Mouse (Mus musculus) C2C12 (cell line): ENCODE measurements around the gene Dtx3. TPM values are rescaled to one million over a fixed set of nuclear protein-coding genes. Genes with fewer than 3 reads are reported as not detected.

ENCODE experiments used
- H3K27me3 ChIP-seq: one replicate; pipeline ENCODE4 v1.6.1; 2011; ENCODE audit not compliant: control insufficient read depth, insufficient read depth, insufficient read length
- H3K36me3 ChIP-seq: one replicate; pipeline ENCODE4 v1.6.1; 2011; ENCODE audit not compliant: control insufficient read depth, insufficient read depth
- H3K4me3 ChIP-seq: one replicate; pipeline ENCODE4 v1.5.1; 2011; ENCODE audit warnings: mild to moderate bottlenecking, control low read depth; ENCODE audit not compliant: poor library complexity, insufficient read depth, severe bottlenecking
- H3K79me2 ChIP-seq: one replicate; pipeline ENCODE4 v1.6.1; 2011; ENCODE audit not compliant: control insufficient read depth, insufficient read depth
- H3K79me3 ChIP-seq: one replicate; pipeline ENCODE4 v1.6.1; 2011; ENCODE audit warnings: low read depth, control low read depth
- H3ac ChIP-seq: one replicate; pipeline ENCODE3; 2011; ENCODE audit warnings: low read depth; ENCODE audit not compliant: control insufficient read depth, insufficient read length
- CEBPB ChIP-seq: IDR thresholded peaks from one replicate; pipeline ENCODE4 v1.6.1; 2011; ENCODE audit warnings: low read depth, mild to moderate bottlenecking, control low read depth, moderate library complexity
- CTCF ChIP-seq: IDR thresholded peaks from one replicate; pipeline ENCODE4 v1.5.1; 2011; ENCODE audit not compliant: control insufficient read depth, insufficient read depth, insufficient read length
- FOSL1 ChIP-seq: IDR thresholded peaks from one replicate; pipeline ENCODE4 v1.8.0; 2011; ENCODE audit warnings: mild to moderate bottlenecking, low read length; ENCODE audit not compliant: poor library complexity, insufficient read depth, severe bottlenecking
- MAX ChIP-seq: IDR thresholded peaks from one replicate; pipeline ENCODE4 v1.6.1; 2011; ENCODE audit warnings: mild to moderate bottlenecking, control low read depth
- MYOD1 ChIP-seq: IDR thresholded peaks from one replicate; pipeline ENCODE4 v1.6.1; 2011; ENCODE audit warnings: low read depth; ENCODE audit not compliant: control insufficient read depth, insufficient read length
- MYOG ChIP-seq: IDR thresholded peaks from one replicate; pipeline ENCODE4 v1.6.1; 2011; ENCODE audit not compliant: control insufficient read depth, insufficient read length; ENCODE audit errors: extremely low read depth
- USF1 ChIP-seq: IDR thresholded peaks from one replicate; pipeline ENCODE4 v1.6.1; 2011; ENCODE audit warnings: low read depth, mild to moderate bottlenecking, control low read depth, moderate library complexity
- long read RNA-seq, 2 experiments: library from polyadenylated mRNA; unstranded; transcript quantifications; one replicate each; pipeline ENCODE4 v2.0.0; 2019 to 2020
- polyA plus RNA-seq: library from polyadenylated mRNA; unstranded; fragments of >200 nt; fragmentation: generic; extraction: Trizol; gene quantifications from one replicate; pipeline ENCODE4 v1.2.1, GENCODE M21; 2012; ENCODE audit warnings: missing spikeins

Dtx3 gene
- polyA plus RNA-seq, result 24.4 TPM
- long read RNA-seq, experiment 1, partial matches to known transcripts, result 4 of 12 reads
- long read RNA-seq, experiment 1, other reads (novel, unspliced or antisense), result 5 of 12 reads
- long read RNA-seq, experiment 2, transcript Dtx3-202 (5 exons, 1,994 nt), result minor isoform, 5 of 48 reads
- long read RNA-seq, experiment 2, transcript Dtx3-201 (6 exons, 1,944 nt), result major isoform, 30 of 48 reads
- long read RNA-seq, experiment 2, partial matches to known transcripts, result 1 of 48 reads
- long read RNA-seq, experiment 2, other reads (novel, unspliced or antisense), result 10 of 48 reads

DNA sequence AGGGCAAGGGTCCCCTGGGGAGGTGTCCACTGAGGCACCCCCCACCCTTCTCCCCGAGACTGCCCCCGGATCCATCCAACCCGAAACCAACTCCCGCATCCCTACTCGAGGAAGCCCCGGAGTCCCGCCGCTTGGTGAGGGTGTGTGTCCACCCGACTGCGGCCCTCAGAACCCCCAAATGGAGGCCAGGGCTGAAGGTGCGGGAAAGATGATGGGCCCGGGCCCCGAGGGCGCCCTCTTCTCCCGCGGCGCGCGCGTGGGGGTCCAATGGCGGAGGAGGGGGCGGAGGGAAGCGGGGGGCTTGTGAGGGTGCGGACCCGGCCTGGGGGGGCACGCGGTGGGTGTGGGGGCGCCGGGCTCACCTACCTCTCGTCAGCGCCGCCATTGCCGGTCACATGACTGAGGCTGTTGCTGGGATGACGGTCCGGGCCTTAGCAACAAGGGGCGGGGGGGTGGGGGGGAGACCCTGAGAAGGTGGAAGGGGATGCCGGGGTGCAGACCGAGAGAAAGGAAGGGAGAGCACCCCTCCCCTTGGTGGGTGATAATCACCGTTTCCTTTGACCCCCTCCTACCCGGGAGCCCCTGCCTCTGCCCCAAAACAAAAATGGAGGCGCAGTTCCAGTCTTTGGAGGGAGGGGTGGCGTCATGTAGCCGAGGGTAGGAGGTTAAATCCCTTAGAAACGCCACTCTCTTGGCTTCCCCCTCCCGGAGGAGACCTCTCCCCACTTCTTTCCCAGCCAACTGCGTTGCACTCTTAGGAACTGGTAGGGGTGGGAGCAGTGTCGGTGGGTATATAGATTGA lies at the start of gene Dtx3:
TSS of gene Dtx3 (minus strand) at position 401 of the 802 bp plus-strand sequence.
- no peaks in the 10 kb centered on the region for H3K27me3 ChIP-seq
- peaks cover 4% of the 10 kb centered on the region for H3K79me3 ChIP-seq
- peaks cover 36% of the 10 kb centered on the region for H3K36me3 ChIP-seq
- TF ChIP-seq USF1 (peak; percentile 56), CTCF (no peak)
- peak within 1 kb of the TSS; percentile 74 for H3K4me3 ChIP-seq
- peaks cover 19% of the 10 kb centered on the region for H3K79me2 ChIP-seq
- peak within 1 kb of the TSS; percentile 91 for H3ac ChIP-seq

DNA sequence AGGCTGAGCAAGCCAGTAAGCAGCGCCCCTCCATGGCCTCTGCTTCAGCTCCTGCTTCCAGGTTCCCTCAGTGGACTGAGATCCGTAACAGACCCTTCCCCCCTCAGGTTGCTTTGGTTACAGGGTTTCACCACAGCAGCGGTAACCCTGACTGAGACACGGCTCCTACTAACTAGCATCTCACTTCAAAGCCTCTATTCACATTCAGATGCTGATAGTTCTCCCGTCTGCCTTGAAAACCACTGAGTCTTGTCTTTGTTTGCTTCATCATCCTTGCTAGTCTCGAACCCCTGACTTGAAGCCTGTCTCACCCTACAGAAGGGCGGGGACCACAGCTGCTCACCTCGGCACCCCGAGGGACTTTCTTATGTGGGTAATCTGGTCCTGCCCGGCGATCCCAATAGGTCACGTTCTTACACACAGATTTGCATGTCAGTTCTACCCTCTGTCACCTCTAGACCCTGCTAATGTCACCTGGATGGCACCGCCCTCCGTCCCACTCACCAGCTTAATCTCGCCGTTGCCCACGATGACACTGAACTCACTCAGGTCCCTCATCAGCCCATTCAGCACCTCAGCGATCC lies 42.8 kb upstream of the Dtx3 start:
- Histone ChIP-seq H3K36me3 (no peaks in the 10 kb centered on the region), H3ac (no peak overlapping the region), H3K79me3 (no peaks in the 10 kb centered on the region), H3K4me3 (no peak overlapping the region), H3K79me2 (no peaks in the 10 kb centered on the region), H3K27me3 (peaks cover 82% of the 10 kb centered on the region)
- TF ChIP-seq MAX (no peak), FOSL1 (no peak), USF1 (no peak), MYOG (no peak), CEBPB (no peak)

DNA sequence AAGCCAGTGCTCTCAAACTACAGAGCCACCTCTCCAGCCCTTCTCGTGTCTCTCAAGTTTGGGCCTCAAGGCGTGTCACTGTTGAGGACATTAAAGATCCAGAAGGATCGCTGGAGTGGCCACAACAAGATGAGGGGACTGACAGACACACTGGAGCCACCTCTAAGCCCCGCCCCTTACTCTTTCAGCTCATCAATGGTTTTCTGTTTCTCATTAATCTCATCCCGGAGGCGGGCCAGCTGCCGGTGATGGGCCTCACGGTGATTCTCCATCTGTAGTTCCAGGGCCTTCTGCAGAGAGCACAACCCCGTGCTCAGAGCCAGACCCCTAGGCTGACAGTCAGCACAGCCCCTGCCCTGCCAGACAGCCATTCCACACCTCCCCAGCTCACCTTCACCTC lies 41.0 kb upstream of the Dtx3 start:
- TF ChIP-seq FOSL1, result no peak
- TF ChIP-seq MAX, result no peak
- no peak for TF ChIP-seq CEBPB
- TF ChIP-seq MYOG, result no peak
- TF ChIP-seq USF1, result no peak
- TF ChIP-seq CTCF, result no peak
- TF ChIP-seq MYOD1, result no peak

DNA sequence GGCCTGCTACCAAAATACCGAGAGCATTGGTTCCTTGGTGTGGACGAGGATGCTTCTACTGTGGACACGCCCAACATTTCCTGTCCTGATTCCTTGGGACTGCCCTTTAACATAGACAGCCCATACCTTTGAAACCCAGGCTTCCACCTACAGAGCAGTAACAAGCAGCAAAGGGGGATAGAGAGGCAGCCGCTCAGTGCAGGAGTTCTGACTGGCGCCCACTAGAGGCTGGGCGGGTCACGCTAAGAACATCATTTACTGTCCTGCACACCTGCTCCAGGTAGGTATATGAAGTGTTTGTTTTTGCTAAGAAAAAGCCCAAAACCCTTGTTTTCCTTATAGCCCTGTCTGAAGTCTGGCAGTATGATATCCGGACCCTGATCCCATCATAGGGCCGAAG lies 37.6 kb upstream of the Dtx3 start:
- no peaks in the 10 kb centered on the region for H3K79me3 ChIP-seq
- no peak overlapping the region for H3K4me3 ChIP-seq
- H3K36me3 ChIP-seq, result no peaks in the 10 kb centered on the region
- H3ac ChIP-seq, result no peak overlapping the region
- no peak for TF ChIP-seq MAX
- no peaks in the 10 kb centered on the region for H3K79me2 ChIP-seq
- peaks cover 55% of the 10 kb centered on the region for H3K27me3 ChIP-seq

More for the DNA sequence above, 41.0 kb upstream of the Dtx3 start:
- Histone ChIP-seq H3ac (no peak overlapping the region), H3K36me3 (no peaks in the 10 kb centered on the region), H3K79me3 (no peaks in the 10 kb centered on the region), H3K79me2 (no peaks in the 10 kb centered on the region), H3K27me3 (peaks cover 69% of the 10 kb centered on the region), H3K4me3 (no peak overlapping the region)

DNA sequence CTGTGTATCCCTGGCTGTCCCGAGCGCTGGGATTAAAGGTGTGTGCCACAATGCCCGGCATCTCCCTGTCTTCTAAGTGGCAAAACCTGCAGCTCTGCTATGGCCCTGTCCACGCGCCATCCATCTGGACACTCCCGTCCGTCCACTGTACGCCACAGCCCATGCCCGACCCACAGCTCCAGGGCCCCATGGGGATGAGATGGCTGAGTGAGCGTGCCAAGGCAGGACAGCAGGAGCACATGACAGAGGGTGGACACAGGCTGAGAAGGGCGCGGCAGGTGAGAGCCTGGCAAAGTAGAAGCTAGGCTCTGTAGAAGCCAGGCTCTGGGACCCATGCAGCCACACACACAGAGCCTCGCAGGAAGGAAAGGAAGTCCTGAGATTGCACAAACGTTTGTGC lies 36.2 kb upstream of the Dtx3 start:
- no peak for TF ChIP-seq FOSL1
- TF ChIP-seq MYOG, result no peak
- no peak for TF ChIP-seq USF1
- no peak for TF ChIP-seq MAX
- no peak for TF ChIP-seq MYOD1
- no peak for TF ChIP-seq CEBPB
- no peak for TF ChIP-seq CTCF
- Histone ChIP-seq H3K4me3 (no peak overlapping the region), H3K79me3 (no peaks in the 10 kb centered on the region), H3K36me3 (no peaks in the 10 kb centered on the region), H3ac (no peak overlapping the region), H3K27me3 (peaks cover 44% of the 10 kb centered on the region), H3K79me2 (no peaks in the 10 kb centered on the region)

DNA sequence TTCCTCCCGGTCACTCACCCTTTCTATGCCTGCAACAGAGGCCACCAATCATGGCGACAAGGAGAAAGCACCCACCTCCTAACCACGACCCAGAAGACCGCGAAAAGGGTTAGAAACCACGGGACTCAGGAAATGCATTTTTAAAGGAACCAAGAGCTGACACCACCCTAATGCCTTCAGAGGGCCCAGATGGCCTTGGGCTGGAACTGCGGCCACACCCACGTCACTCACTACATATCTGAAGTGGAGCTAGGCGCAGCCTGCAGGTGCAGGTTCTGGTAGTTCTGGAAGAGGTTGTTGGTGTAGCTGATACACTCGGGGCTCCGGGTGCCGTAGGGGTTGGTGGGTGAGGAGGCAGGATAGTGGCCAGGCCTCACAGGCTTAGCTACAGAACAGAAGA lies 35.2 kb upstream of the Dtx3 start:
- Histone ChIP-seq H3K4me3 (no peak overlapping the region), H3K79me2 (no peaks in the 10 kb centered on the region), H3K27me3 (peaks cover 34% of the 10 kb centered on the region), H3K36me3 (no peaks in the 10 kb centered on the region), H3K79me3 (no peaks in the 10 kb centered on the region), H3ac (no peak overlapping the region)
- TF ChIP-seq MAX, result no peak
- TF ChIP-seq FOSL1, result no peak
- TF ChIP-seq CTCF, result no peak
- TF ChIP-seq MYOD1, result no peak
- TF ChIP-seq USF1, result no peak
- TF ChIP-seq CEBPB, result no peak
- TF ChIP-seq MYOG, result no peak
